Mouse (Mus musculus) stomach, postnatal 0 days (tissue): ENCODE data around the gene Lrrc8d.

Experiments
- CTCF ChIP-seq: IDR thresholded peaks from 2 replicates; pipeline ENCODE4 v1.5.1; 2016; ENCODE audit warnings: antibody characterized with exemption, low read depth, mild to moderate bottlenecking, moderate library complexity
- EP300 ChIP-seq: optimal IDR thresholded peaks from 2 replicates; pipeline ENCODE3; 2016; ENCODE audit warnings: antibody characterized with exemption

DNA sequence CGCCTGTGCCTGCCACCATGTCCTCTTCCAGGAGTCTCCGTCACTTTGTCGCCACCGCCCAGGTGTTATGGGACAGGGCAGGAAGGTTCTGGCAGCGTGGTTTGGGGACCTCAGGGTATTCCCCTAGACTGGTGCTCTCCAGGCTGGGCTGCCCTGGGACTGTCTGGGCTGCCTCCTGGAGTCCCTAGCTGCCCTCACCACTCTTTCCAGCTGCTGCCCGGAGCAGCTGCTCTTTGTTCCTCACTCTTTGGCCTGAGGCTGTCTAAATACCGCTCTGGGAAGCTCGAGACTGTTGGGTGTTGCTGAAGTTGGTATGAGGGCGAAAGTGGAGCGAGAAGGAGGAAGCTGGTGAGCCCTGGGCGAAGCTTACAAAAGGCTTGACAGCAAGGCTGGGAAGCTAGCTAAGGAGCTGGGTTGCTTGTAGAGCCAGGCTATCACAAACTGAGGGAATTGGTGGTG, 32.7 kb downstream of the Lrrc8d start:
- TF ChIP-seq EP300 (no peak), CTCF (no peak)
